Mouse (Mus musculus) thymus, adult 2 months (tissue): ENCODE results near the gene Clhc1. TPM values are rescaled to one million over a fixed set of nuclear protein-coding genes. Genes with fewer than 3 reads are reported as not detected.

ENCODE experiments used
- DNase-seq: peaks from one replicate; pipeline ENCODE4 v3.0.0; 2021
- H3K27ac ChIP-seq: fragments of 200-500 bp; 2 replicates; pipeline ENCODE4 v1.5.1; 2012; ENCODE audit warnings: low read length, control low read depth; ENCODE audit not compliant: control insufficient read depth, insufficient read depth
- H3K27me3 ChIP-seq: fragments of 200-500 bp; 2 replicates; pipeline ENCODE4 v1.6.1; 2012; ENCODE audit warnings: mild to moderate bottlenecking, low read length, moderate library complexity, mixed read lengths; ENCODE audit not compliant: control insufficient read depth, insufficient read depth
- H3K36me3 ChIP-seq: fragments of 200-500 bp; 2 replicates; pipeline ENCODE4 v1.6.1; 2012; ENCODE audit warnings: mild to moderate bottlenecking, low read length, moderate library complexity; ENCODE audit not compliant: control insufficient read depth, insufficient read depth
- H3K4me1 ChIP-seq: fragments of 200-500 bp; replicated peaks from 2 replicates; pipeline ENCODE4 v1.6.1; 2012; ENCODE audit warnings: low read length; ENCODE audit not compliant: control insufficient read depth, insufficient read depth
- H3K4me3 ChIP-seq: fragments of 200-500 bp; 2 replicates; pipeline ENCODE4 v1.5.1; 2012; ENCODE audit warnings: mild to moderate bottlenecking, low read length, control low read depth, moderate library complexity; ENCODE audit not compliant: control insufficient read depth, insufficient read depth
- CTCF ChIP-seq: fragments of 200-500 bp; IDR thresholded peaks from 2 replicates; pipeline ENCODE4 v1.5.1; 2012; ENCODE audit warnings: mild to moderate bottlenecking, control low read depth, low read length, moderate library complexity, borderline replicate concordance; ENCODE audit not compliant: control insufficient read depth, poor library complexity, insufficient read depth; ENCODE audit errors: extremely low read depth
- POLR2A ChIP-seq: fragments of 200-500 bp; IDR thresholded peaks from 2 replicates; pipeline ENCODE4 v1.6.1; 2012; ENCODE audit warnings: mild to moderate bottlenecking, low read length, control low read depth, moderate library complexity; ENCODE audit not compliant: control insufficient read depth, poor library complexity, insufficient read depth; ENCODE audit errors: extremely low read depth
- WGBS: fragments of 180-500 bp; shearing (Covaris S2); methylation state at CpG from one replicate; pipeline ENCODE4 v1.1.7; 2018; 5-methylcytosine and 5-hydroxymethylcytosine counted together
- polyA plus RNA-seq: library from polyadenylated mRNA; depleted of rRNA; stranded (reverse); fragments of >200 nt; gene quantifications from 2 replicates; pipeline ENCODE4 v1.2.3, GENCODE M21; 2012

Clhc1 gene
- polyA plus RNA-seq, 1 experiment: not detected

GRCm38 (mm10) chr11:29546762-29547161 lies 988 bp upstream of the Clhc1 start:
- Histone ChIP-seq H3K4me3 (no peak overlapping the region), H3K4me1 (0 out of 2 replicates have a peak, but pooled peaks cover 4% of the 10 kb centered on the region), H3K27me3 (no peaks in the 10 kb centered on the region), H3K36me3 (peaks cover 28% of the 10 kb centered on the region), H3K27ac (no peak overlapping the region)
- 26% methylated on average over 2 of the region's 2 CpGs for WGBS
- no peak for DNase-seq
- TF ChIP-seq CTCF: no peak
- TF ChIP-seq POLR2A: no peak

GRCm38 (mm10) chr11:29547249-29547751 lies 450 bp upstream of the Clhc1 start:
- Histone ChIP-seq H3K4me3 (peak overlapping the region; percentile 94), H3K4me1 (0 out of 2 replicates have a peak, but pooled peaks cover 4% of the 10 kb centered on the region), H3K36me3 (peaks cover 24% of the 10 kb centered on the region), H3K27ac (peak overlapping the region; percentile 50; the same call in 1 of the 2 replicates), H3K27me3 (no peaks in the 10 kb centered on the region)
- under 1% methylated on average over 27 of the region's 27 CpGs for WGBS
- TF ChIP-seq POLR2A (no peak), CTCF (peak; percentile 49; the same call in 1 of the 2 replicates)
- no peak for DNase-seq

- no peak for DNase-seq
- no peaks in the 10 kb centered on the region for H3K27me3 ChIP-seq
- 0 out of 2 replicates have a peak, but pooled peaks cover 4% of the 10 kb centered on the region for H3K4me1 ChIP-seq
- H3K36me3 ChIP-seq: peaks cover 21% of the 10 kb centered on the region
- 21% methylated on average over 23 of the region's 23 CpGs for WGBS
- peak overlapping the region; percentile 71 for H3K4me3 ChIP-seq
- H3K27ac ChIP-seq: peak overlapping the region; percentile 51
- TF ChIP-seq POLR2A: no peak
Observed at GRCm38 (mm10) chr11:29548504-29549424, 1.0 kb downstream of the Clhc1 start.

- Histone ChIP-seq H3K27ac (no peak overlapping the region), H3K4me1 (0 out of 2 replicates have a peak, but pooled peaks cover 4% of the 10 kb centered on the region), H3K4me3 (no peak overlapping the region), H3K36me3 (peaks cover 14% of the 10 kb centered on the region), H3K27me3 (no peaks in the 10 kb centered on the region)
- no peak for TF ChIP-seq CTCF
- TF ChIP-seq POLR2A: no peak
- DNase-seq: no peak
- WGBS: 31% methylated on average over 1 of the region's 1 CpGs
Observed at GRCm38 (mm10) chr11:29549425-29549778, 1.7 kb downstream of the Clhc1 start.

- TF ChIP-seq CTCF: no peak
- no peak for TF ChIP-seq POLR2A
- Histone ChIP-seq H3K4me1 (no peaks in the 10 kb centered on the region), H3K36me3 (no peaks in the 10 kb centered on the region), H3K27ac (no peak overlapping the region), H3K27me3 (no peaks in the 10 kb centered on the region), H3K4me3 (no peak overlapping the region)
- WGBS: 93% methylated on average over 9 of the region's 9 CpGs
- no peak for DNase-seq
Observed at GRCm38 (mm10) chr11:29560452-29560851, 12.7 kb downstream of the Clhc1 start.

- Histone ChIP-seq H3K4me3 (no peak overlapping the region), H3K36me3 (no peaks in the 10 kb centered on the region), H3K4me1 (no peaks in the 10 kb centered on the region), H3K27me3 (no peaks in the 10 kb centered on the region), H3K27ac (no peak overlapping the region)
- WGBS: 93% methylated on average over 3 of the region's 3 CpGs
- TF ChIP-seq CTCF: no peak
- TF ChIP-seq POLR2A: no peak
- no peak for DNase-seq
Observed at GRCm38 (mm10) chr11:29560990-29561389, 13.2 kb downstream of the Clhc1 start.
